24 mouse cellular contexts compared by ENCODE assay signal in genomic region chr10:117775401-117776144, GRCm38 (mm10). TPM values are rescaled to one million over a fixed set of nuclear protein-coding genes. Genes with fewer than 3 reads are reported as not detected.
DNase-seq lines count a peak whose midpoint lies in the region; ATAC-seq and TF ChIP-seq lines count a peak whose summit lies in the region.
"Had no signal": no experiment of that assay in that cellular context is flagged by ENCODE, and none has a peak within 500 bp of the region (broad histone marks: within the 10 kb centered on the region; RNA-seq: fewer than 3 reads in every experiment).

No protein-coding gene starts in this region.

- no peaks in the 10 kb centered on the region for H3K79me2 ChIP-seq in MEL (ENCODE audit: control insufficient read depth, insufficient read depth, low read length, poor library complexity)

- H3K9me3 ChIP-seq in heart, embryonic 10.5 days, result no peaks in the 10 kb centered on the region
- no peaks in the 10 kb centered on the region for H3K9me3 ChIP-seq in MEL (replicated peaks; ENCODE audit: insufficient read depth, low read length)
- H3K9me3 ChIP-seq in hindbrain, embryonic 12.5 days (replicated peaks), result no peaks in the 10 kb centered on the region
- H3K9me3 ChIP-seq: embryonic facial prominence, embryonic 13.5 days; forebrain, embryonic 12.5 days; heart, embryonic 12.5 days; hindbrain, embryonic 10.5 days; hindbrain, embryonic 15.5 days had no signal

- no peak for TF ChIP-seq CTCF in MEL (IDR thresholded peaks at IDR 0.05 in 2 of 3, conservative IDR thresholded peaks at IDR 0.05 in 1 of 3; ENCODE audit: control insufficient read depth in 1 of 3, insufficient read depth in 1 of 3, low read depth in 2 of 3, low read length in 3 of 3, poor library complexity in 1 of 3, severe bottlenecking in 1 of 3)

- no peak overlapping the region for H3K9ac ChIP-seq in MEL (ENCODE audit: control insufficient read depth, low read depth, low read length, poor library complexity, severe bottlenecking)
- no peak overlapping the region for H3K9ac ChIP-seq in hindbrain, embryonic 12.5 days
- H3K9ac ChIP-seq: embryonic facial prominence, embryonic 13.5 days; forebrain, embryonic 12.5 days; forebrain, postnatal 0 days; heart, embryonic 12.5 days; hindbrain, embryonic 15.5 days had no signal

- no peak overlapping the region for H3K27ac ChIP-seq in heart, embryonic 10.5 days
- no peak overlapping the region for H3K27ac ChIP-seq in MEL (ENCODE audit: control insufficient read depth, low read depth, low read length)
- H3K27ac ChIP-seq in hindbrain, embryonic 12.5 days, result no peak overlapping the region
- H3K27ac ChIP-seq: embryonic facial prominence, embryonic 13.5 days; forebrain, embryonic 12.5 days; gastrocnemius, adult 2 months; heart, adult 2 months; hindbrain, embryonic 10.5 days; hindbrain, embryonic 15.5 days had no signal

- peak; percentile 43 for DNase-seq in heart, embryonic 10.5 days (ENCODE audit: low spot score)
- DNase-seq in heart, adult 18-20 months, result no peak
- DNase-seq in 3T3-L1 (ENCODE audit: low read depth, low spot score), result peak; percentile 91
- peak; percentile 44 for DNase-seq in MEL (ENCODE audit: low read depth, low spot score)
- no peak for DNase-seq in B cell, adult 2 months
- no peak for DNase-seq in gastrocnemius, adult 8-10 months (ENCODE audit: low spot score in 2 of 2)
- DNase-seq: adrenal gland, adult 2 months; adrenal gland, postnatal 25 days; cerebellum, adult 18-20 months; cerebellum, adult 9-11 months; cerebellum, postnatal 36 days; forebrain, postnatal 0 days; gastrocnemius, adult 2 months; gastrocnemius, postnatal 36 days; heart, adult 2 months; kidney, adult 8-10 months had no signal

- no peaks in the 10 kb centered on the region for H3K27me3 ChIP-seq in heart, embryonic 10.5 days (ENCODE audit: insufficient read depth, poor library complexity, severe bottlenecking)
- H3K27me3 ChIP-seq in MEL (ENCODE audit: control insufficient read depth in 1 of 2, insufficient read depth in 2 of 2, low read length in 2 of 2), result no peaks in the 10 kb centered on the region
- no peaks in the 10 kb centered on the region for H3K27me3 ChIP-seq in hindbrain, embryonic 12.5 days
- H3K27me3 ChIP-seq: embryonic facial prominence, embryonic 13.5 days; forebrain, embryonic 12.5 days; heart, embryonic 12.5 days; hindbrain, embryonic 15.5 days had no signal

- ATAC-seq in common myeloid progenitor, adult 5-6 weeks (replicated peaks; ENCODE audit: low read depth, poor library complexity, severe bottlenecking), result peak; percentile 36; the same call in 1 of the 2 replicates
- ATAC-seq in hindbrain, embryonic 12.5 days (ENCODE audit: low FRiP score), result no peak
- ATAC-seq: forebrain, postnatal 0 days; intestine, embryonic 16.5 days had no signal

- H3K4me2 ChIP-seq in hindbrain, embryonic 12.5 days (replicated peaks), result no peak overlapping the region
- H3K4me2 ChIP-seq: embryonic facial prominence, embryonic 13.5 days; forebrain, embryonic 12.5 days; heart, embryonic 12.5 days; hindbrain, embryonic 15.5 days had no signal

- H3K36me3 ChIP-seq in heart, embryonic 10.5 days, result peaks cover 95% of the 10 kb centered on the region
- H3K36me3 ChIP-seq in MEL (ENCODE audit: control insufficient read depth in 1 of 2, insufficient read depth in 2 of 2, low read length in 2 of 2), result peaks cover 0 to 38% of the 10 kb centered on the region in 2 experiments; a peak in 2 of 4 replicates
- H3K36me3 ChIP-seq in hindbrain, embryonic 12.5 days, result peaks cover 75% of the 10 kb centered on the region

- no peak for TF ChIP-seq RAD21 in MEL (IDR thresholded peaks at IDR 0.05; ENCODE audit: low read depth, low read length)

- TF ChIP-seq EP300 in MEL (IDR thresholded peaks at IDR 0.05; ENCODE audit: low read depth in 1 of 2, low read length in 2 of 2), result no peak

- WGBS in heart, embryonic 10.5 days, result 90% methylated on average over 6 of the region's 6 CpGs
- 89% methylated on average over 6 of the region's 6 CpGs for WGBS in hindbrain, embryonic 12.5 days

- TF ChIP-seq POLR2A in MEL (IDR thresholded peaks at IDR 0.05; ENCODE audit: control insufficient read depth in 1 of 2, insufficient read depth in 1 of 2, low read depth in 1 of 2, low read length in 2 of 2, poor library complexity in 1 of 2), result no peak

- H3K4me1 ChIP-seq in heart, embryonic 10.5 days, result no peaks in the 10 kb centered on the region
- no peaks in the 10 kb centered on the region; a peak in 1 of 4 replicates for H3K4me1 ChIP-seq in MEL (ENCODE audit: control insufficient read depth in 1 of 2, insufficient read depth in 2 of 2, low read length in 2 of 2)
- H3K4me1 ChIP-seq in hindbrain, embryonic 12.5 days, result no peaks in the 10 kb centered on the region
- H3K4me1 ChIP-seq: embryonic facial prominence, embryonic 13.5 days; forebrain, embryonic 12.5 days; heart, embryonic 12.5 days; hindbrain, embryonic 10.5 days; hindbrain, embryonic 15.5 days had no signal

- H3K4me3 ChIP-seq in heart, embryonic 10.5 days, result no peak overlapping the region
- no peak overlapping the region for H3K4me3 ChIP-seq in MEL (ENCODE audit: control insufficient read depth in 1 of 2, insufficient read depth in 1 of 2, low read depth in 2 of 2, low read length in 2 of 2)
- no peak overlapping the region for H3K4me3 ChIP-seq in hindbrain, embryonic 12.5 days
- H3K4me3 ChIP-seq: embryonic facial prominence, embryonic 13.5 days; forebrain, embryonic 12.5 days; gastrocnemius, adult 2 months; heart, adult 2 months; heart, embryonic 12.5 days; hindbrain, embryonic 10.5 days; hindbrain, embryonic 15.5 days had no signal

TF ChIP-seq in MEL, 35 proteins besides CTCF, POLR2A, EP300 and RAD21:
- no peak for TF ChIP-seq SIN3A (IDR thresholded peaks at IDR 0.05; ENCODE audit: low read length)
- no peak for TF ChIP-seq TCF12 (IDR thresholded peaks at IDR 0.05; ENCODE audit: low read depth, low read length)
- TF ChIP-seq NELFE (IDR thresholded peaks at IDR 0.05; ENCODE audit: low read depth, low read length), result no peak
- TF ChIP-seq MAFK (IDR thresholded peaks at IDR 0.05; ENCODE audit: borderline replicate concordance, low read depth, low read length), result no peak
- no peak for TF ChIP-seq ZNF384 (IDR thresholded peaks at IDR 0.05; ENCODE audit: low read depth, low read length)
- TF ChIP-seq KAT2A (conservative IDR thresholded peaks at IDR 0.05; ENCODE audit: low read depth, low read length), result no peak
- no peak for TF ChIP-seq MXI1 (IDR thresholded peaks at IDR 0.05; ENCODE audit: low read depth, low read length)
- no peak for TF ChIP-seq ELF1 (IDR thresholded peaks at IDR 0.05; ENCODE audit: low read depth, low read length)
- no peak for TF ChIP-seq USF2 (IDR thresholded peaks at IDR 0.05; ENCODE audit: borderline replicate concordance in 1 of 2, insufficient read depth in 1 of 2, low read depth in 1 of 2, low read length in 2 of 2)
- no peak for TF ChIP-seq TBP (IDR thresholded peaks at IDR 0.05; ENCODE audit: low read depth, low read length)
- no peak for TF ChIP-seq ZKSCAN1 (IDR thresholded peaks at IDR 0.05; ENCODE audit: low read depth, low read length)
- no peak for TF ChIP-seq MAX (IDR thresholded peaks at IDR 0.05; ENCODE audit: low read length)
- TF ChIP-seq SMC3 (IDR thresholded peaks at IDR 0.05; ENCODE audit: low read depth, low read length), result no peak
- TF ChIP-seq JUND (IDR thresholded peaks at IDR 0.05; ENCODE audit: low read depth, low read length), result no peak
- TF ChIP-seq POLR2AphosphoS2 (IDR thresholded peaks at IDR 0.05; ENCODE audit: low read length), result no peak
- TF ChIP-seq ETS1 (IDR thresholded peaks at IDR 0.05; ENCODE audit: low read depth, low read length), result no peak
- no peak for TF ChIP-seq HCFC1 (IDR thresholded peaks at IDR 0.05; ENCODE audit: low read depth, low read length)
- TF ChIP-seq TAL1 (IDR thresholded peaks at IDR 0.05; ENCODE audit: low read length), result no peak
- no peak for TF ChIP-seq ZMIZ1 (IDR thresholded peaks at IDR 0.05; ENCODE audit: low read depth, low read length)
- TF ChIP-seq MEF2A (IDR thresholded peaks at IDR 0.05; ENCODE audit: extremely low read depth, insufficient replicate concordance, low read depth, low read length, poor library complexity, severe bottlenecking), result no peak
TF ChIP-seq in MEL: peak in this region for 0.

RNA-seq across cellular contexts. Expression of gene Nup107, which starts 16.9 kb away (rescaled TPM):
- polyA plus RNA-seq in heart, embryonic 10.5 days (2016; fragmentation: Nextera tagmentation; extraction: Ambion mirVana), result 75.0 and 84.0 TPM in 2 replicates
- total RNA-seq in heart, adult 18-20 months (2021), result 1 to 10 TPM; 7.3 to 8.7 TPM
- 77.8 and 80.2 TPM in 2 replicates for total RNA-seq in MEL (2012; rRNA removed)
- polyA plus RNA-seq in MEL (2012; ENCODE audit: insufficient read depth in 1 of 2, insufficient read length in 2 of 2, low read depth in 1 of 2, low replicate concordance in 2 of 2, missing spikeins in 1 of 2), result 10 to 100 TPM in 1 of 2 experiments, not detected in 1; 91.6 TPM
- total RNA-seq in common myeloid progenitor, adult 5-6 weeks (2017), result 126 and 151 TPM in 2 replicates
- polyA plus RNA-seq in hindbrain, embryonic 12.5 days (2016; fragmentation: Nextera tagmentation; extraction: Ambion mirVana), result 69.4 and 69.7 TPM in 2 replicates
- 1 to 10 TPM; 3.8 to 6.4 (median 5.6) TPM for total RNA-seq in gastrocnemius, adult 8-10 months (2022)

RNA-seq across cellular contexts. Expression of gene Slc35e3, which starts 29.4 kb away (rescaled TPM):
- polyA plus RNA-seq in heart, embryonic 10.5 days (2016; fragmentation: Nextera tagmentation; extraction: Ambion mirVana), result 10.5 and 14.9 TPM in 2 replicates
- 1 to 10 TPM; 7.8 to 8.2 TPM for total RNA-seq in heart, adult 18-20 months (2021)
- 3.0 and 3.7 TPM in 2 replicates for total RNA-seq in MEL (2012; rRNA removed)
- polyA plus RNA-seq in MEL (2012; ENCODE audit: insufficient read depth in 1 of 2, insufficient read length in 2 of 2, low read depth in 1 of 2, low replicate concordance in 2 of 2, missing spikeins in 1 of 2), result 1 to 10 TPM in 1 of 2 experiments, not detected in 1; 7.4 TPM
- total RNA-seq in common myeloid progenitor, adult 5-6 weeks (2017), result 8.1 and 8.7 TPM in 2 replicates
- 40.2 and 46.0 TPM in 2 replicates for polyA plus RNA-seq in hindbrain, embryonic 12.5 days (2016; fragmentation: Nextera tagmentation; extraction: Ambion mirVana)
- 1 to 10 TPM; 4.1 to 4.7 (median 4.4) TPM for total RNA-seq in gastrocnemius, adult 8-10 months (2022)

Comparison
In these comparisons a context has a peak if more than half of its experiments do, and no peak if none do; other contexts are left out.
1. DNase-seq: peak in heart, embryonic 10.5 days (single experiment), 3T3-L1 (single experiment) and MEL (single experiment); none in heart, adult 18-20 months (0 of 2), B cell, adult 2 months (0 of 2) and gastrocnemius, adult 8-10 months (0 of 2).